Mouse (Mus musculus): Measurements from ENCODE around the gene Lrrk2. TPM values are rescaled to one million over a fixed set of nuclear protein-coding genes. Genes with fewer than 3 reads are reported as not detected.

Lrrk2 gene
- polyA plus RNA-seq, 1 experiment from 2014 or later = 3.5 TPM

Other genes with a start within 250 kb of the Lrrk2 start
- gene Slc2a13, start 99.9 kb upstream of the Lrrk2 start, polyA plus RNA-seq (2015; fragmentation: Nextera tagmentation; extraction: Ambion mirVana) = 0.85 and 0.99 TPM in 2 replicates
- not detected in 2 replicates for gene Smgc, start 165.1 kb downstream of the Lrrk2 start, polyA plus RNA-seq (2015; fragmentation: Nextera tagmentation; extraction: Ambion mirVana)